Mouse (Mus musculus): Measurements from ENCODE around the gene Scnm1. TPM values are rescaled to one million over a fixed set of nuclear protein-coding genes. Genes with fewer than 3 reads are reported as not detected.
A peak's percentile ranks its signal among the peaks of the same experiment; 100 is the strongest.
"Not testable (repeated sequence)": the region's sequence is repeated elsewhere in the genome, so short reads cannot be mapped to it uniquely, and the experiment has no call there.

Scnm1 gene
- polyA plus RNA-seq, 1 experiment from 2014 or later = 52.7 TPM

- Histone ChIP-seq H3K9me3 (replicated peaks) (no peaks in the 10 kb centered on the region), H3K4me2 (no peak overlapping the region), H3K36me3 (no peaks in the 10 kb centered on the region), H3K27ac (ENCODE audit: poor library complexity, severe bottlenecking) (no peak overlapping the region), H3K4me1 (replicated peaks) (no peaks in the 10 kb centered on the region), H3K9ac (no peak overlapping the region), H3K27me3 (replicated peaks) (no peaks in the 10 kb centered on the region), H3K4me3 (no peak overlapping the region)
- 61% methylated on average over 3 of the region's 3 CpGs for WGBS
- ATAC-seq (ENCODE audit: insufficient number of reproducible peaks, low FRiP score) = no peak
Observed at GRCm38 (mm10) chr3:95147924-95148323, 14.1 kb upstream of the Scnm1 start.

DNA sequence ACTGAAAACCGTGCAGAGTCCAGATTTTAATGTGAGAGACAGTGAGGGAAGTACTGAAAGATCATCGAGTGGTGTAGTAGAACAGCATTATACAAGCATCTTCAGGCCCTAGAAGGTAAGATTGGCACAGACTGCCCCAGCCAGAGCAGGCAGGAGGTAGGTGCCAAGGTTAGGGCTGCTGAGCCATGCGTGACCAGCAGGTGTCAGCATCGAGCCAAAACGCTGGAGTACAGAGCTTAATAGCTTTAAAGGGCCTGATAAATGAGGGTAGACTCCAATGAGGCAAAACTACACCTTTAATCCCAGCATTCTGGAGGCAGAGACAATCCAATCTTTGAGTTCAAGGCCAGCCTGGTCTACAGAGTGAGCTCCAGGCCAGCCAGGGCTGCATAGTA lies 8.8 kb upstream of the Scnm1 start:
- Histone ChIP-seq H3K9me3 (replicated peaks) (no peaks in the 10 kb centered on the region; the same call in 1 of the 2 replicates), H3K36me3 (0 out of 2 replicates have a peak, but pooled peaks cover 8% of the 10 kb centered on the region), H3K4me2 (no peak overlapping the region), H3K4me1 (replicated peaks) (no peaks in the 10 kb centered on the region), H3K27ac (ENCODE audit: poor library complexity, severe bottlenecking) (no peak overlapping the region), H3K27me3 (replicated peaks) (no peaks in the 10 kb centered on the region), H3K4me3 (no peak overlapping the region), H3K9ac (no peak overlapping the region)
- WGBS = 8% methylated on average over 5 of the region's 5 CpGs
- 0 out of 2 replicates have a peak, but pooled peaks have one; percentile 29 for ATAC-seq (ENCODE audit: insufficient number of reproducible peaks, low FRiP score)

DNA sequence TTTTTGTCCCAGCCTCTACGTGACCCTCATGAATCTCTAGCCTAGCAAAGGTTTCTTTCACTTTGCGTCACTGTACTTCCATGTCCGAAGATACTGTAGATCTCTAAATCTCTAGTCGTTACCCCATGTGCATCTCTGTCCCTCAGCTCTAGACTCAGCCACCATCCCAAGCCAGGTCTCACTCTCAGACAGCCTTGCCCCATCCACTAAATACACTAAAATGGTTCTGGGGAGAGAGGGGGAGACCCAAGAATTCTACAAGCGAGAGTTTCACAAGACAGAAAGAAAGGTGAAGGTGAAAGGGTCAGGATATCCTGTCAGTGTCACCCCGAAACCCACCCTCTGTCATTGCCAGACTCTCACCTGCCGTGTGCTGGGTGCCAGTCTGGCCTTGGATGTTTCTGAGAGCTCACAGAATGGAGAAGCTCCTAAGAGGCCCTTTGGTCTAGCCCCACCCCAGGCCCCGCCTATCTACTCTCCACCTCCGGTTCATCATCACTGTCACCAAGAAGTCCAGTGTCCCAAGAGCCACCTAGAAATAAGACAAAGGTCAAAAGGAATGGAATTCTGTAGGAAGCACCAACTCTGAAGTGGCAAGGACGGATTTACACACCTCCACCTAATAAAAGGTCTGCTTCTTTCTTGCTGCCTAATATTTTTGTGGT lies 8.3 kb upstream of the Scnm1 start, which contains the start of gene Tnfaip8l2:
Tnfaip8l2 (minus strand) TSS at position 409 of the 665 bp plus-strand sequence.
- Histone ChIP-seq H3K9me3 (replicated peaks) (no peaks in the 10 kb centered on the region; the same call in 1 of the 2 replicates), H3K4me3 (no peak within 1 kb of the TSS), H3K4me1 (replicated peaks) (no peaks in the 10 kb centered on the region), H3K27ac (ENCODE audit: poor library complexity, severe bottlenecking) (no peak within 1 kb of the TSS), H3K9ac (no peak within 1 kb of the TSS), H3K36me3 (0 out of 2 replicates have a peak, but pooled peaks cover 8% of the 10 kb centered on the region), H3K27me3 (replicated peaks) (no peaks in the 10 kb centered on the region), H3K4me2 (no peak within 1 kb of the TSS)
- no peak for ATAC-seq (ENCODE audit: insufficient number of reproducible peaks, low FRiP score)
- 78% methylated on average over 10 of the region's 10 CpGs for WGBS

DNA sequence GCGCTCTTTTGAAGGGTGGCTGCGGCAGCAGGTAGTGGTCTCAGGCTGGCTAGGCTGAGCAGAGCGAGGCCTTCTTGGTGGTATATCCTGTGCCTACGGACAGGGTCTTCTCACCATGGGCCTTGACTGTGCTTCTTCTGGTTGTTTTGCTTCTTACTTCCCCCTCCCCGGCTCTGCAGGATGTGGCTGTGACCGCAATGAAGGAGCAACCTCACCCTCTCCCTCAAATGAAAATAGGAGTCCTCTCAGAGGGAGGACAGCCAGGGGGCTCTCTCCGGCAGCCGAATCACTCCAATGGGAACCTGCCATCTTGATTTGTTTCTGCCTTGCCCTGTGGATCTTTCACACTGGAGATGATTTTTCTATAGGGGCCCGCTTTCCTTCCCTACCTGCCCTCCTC lies 7.7 kb upstream of the Scnm1 start:
- WGBS = 91% methylated on average over 9 of the region's 9 CpGs
- Histone ChIP-seq H3K36me3 (0 out of 2 replicates have a peak, but pooled peaks cover 8% of the 10 kb centered on the region), H3K27me3 (replicated peaks) (no peaks in the 10 kb centered on the region), H3K9ac (no peak overlapping the region), H3K4me1 (replicated peaks) (no peaks in the 10 kb centered on the region), H3K27ac (ENCODE audit: poor library complexity, severe bottlenecking) (no peak overlapping the region), H3K4me3 (no peak overlapping the region), H3K9me3 (replicated peaks) (no peaks in the 10 kb centered on the region; the same call in 1 of the 2 replicates), H3K4me2 (no peak overlapping the region)
- ATAC-seq (ENCODE audit: insufficient number of reproducible peaks, low FRiP score) = no peak

GRCm38 (mm10) chr3:95140795-95141194 lies 7.0 kb upstream of the Scnm1 start:
- H3K36me3 ChIP-seq = 0 out of 2 replicates have a peak, but pooled peaks cover 8% of the 10 kb centered on the region
- H3K27ac ChIP-seq (ENCODE audit: poor library complexity, severe bottlenecking) = no peak overlapping the region
- ATAC-seq (ENCODE audit: insufficient number of reproducible peaks, low FRiP score) = no peak
- peak overlapping the region; percentile 42; the same call in 1 of the 2 replicates for H3K4me2 ChIP-seq
- H3K4me3 ChIP-seq = no peak overlapping the region
- H3K4me1 ChIP-seq (replicated peaks) = peaks cover 3% of the 10 kb centered on the region
- no peak overlapping the region for H3K9ac ChIP-seq
- WGBS = 80% methylated on average over 6 of the region's 6 CpGs
- no peaks in the 10 kb centered on the region for H3K27me3 ChIP-seq (replicated peaks)
- no peaks in the 10 kb centered on the region; the same call in 1 of the 2 replicates for H3K9me3 ChIP-seq (replicated peaks)

GRCm38 (mm10) chr3:95140289-95140595 lies 6.4 kb upstream of the Scnm1 start:
- no peaks in the 10 kb centered on the region; the same call in 1 of the 2 replicates for H3K9me3 ChIP-seq (replicated peaks)
- ATAC-seq (ENCODE audit: insufficient number of reproducible peaks, low FRiP score) = no peak
- H3K9ac ChIP-seq = no peak overlapping the region; the same call in 1 of the 2 replicates
- H3K4me2 ChIP-seq = peak overlapping the region; percentile 42
- H3K4me1 ChIP-seq (replicated peaks) = peaks cover 9% of the 10 kb centered on the region
- H3K4me3 ChIP-seq = no peak overlapping the region
- H3K27ac ChIP-seq (ENCODE audit: poor library complexity, severe bottlenecking) = no peak overlapping the region
- H3K27me3 ChIP-seq (replicated peaks) = no peaks in the 10 kb centered on the region
- H3K36me3 ChIP-seq = 0 out of 2 replicates have a peak, but pooled peaks cover 8% of the 10 kb centered on the region
- 43% methylated on average over 18 of the region's 18 CpGs for WGBS

- Histone ChIP-seq H3K36me3 (0 out of 2 replicates have a peak, but pooled peaks cover 8% of the 10 kb centered on the region), H3K27ac (ENCODE audit: poor library complexity, severe bottlenecking) (no peak overlapping the region), H3K9ac (no peak overlapping the region; the same call in 1 of the 2 replicates), H3K4me2 (peak overlapping the region; percentile 42), H3K27me3 (replicated peaks) (no peaks in the 10 kb centered on the region), H3K9me3 (replicated peaks) (no peaks in the 10 kb centered on the region; the same call in 1 of the 2 replicates), H3K4me1 (replicated peaks) (peaks cover 14% of the 10 kb centered on the region), H3K4me3 (no peak overlapping the region)
- 56% methylated on average over 25 of the region's 25 CpGs for WGBS
- no peak for ATAC-seq (ENCODE audit: insufficient number of reproducible peaks, low FRiP score)
Observed at GRCm38 (mm10) chr3:95139586-95140288, 5.9 kb upstream of the Scnm1 start.

GRCm38 (mm10) chr3:95136336-95136735 lies 2.5 kb upstream of the Scnm1 start:
- peaks cover 19% of the 10 kb centered on the region for H3K4me1 ChIP-seq (replicated peaks)
- no peak overlapping the region for H3K27ac ChIP-seq (ENCODE audit: poor library complexity, severe bottlenecking)
- no peak overlapping the region for H3K4me2 ChIP-seq
- no peak overlapping the region for H3K4me3 ChIP-seq
- WGBS = 85% methylated on average over 3 of the region's 3 CpGs
- no peaks in the 10 kb centered on the region for H3K27me3 ChIP-seq (replicated peaks)
- H3K36me3 ChIP-seq = peaks cover 16% of the 10 kb centered on the region
- H3K9ac ChIP-seq = no peak overlapping the region
- no peaks in the 10 kb centered on the region; the same call in 1 of the 2 replicates for H3K9me3 ChIP-seq (replicated peaks)
- ATAC-seq (ENCODE audit: insufficient number of reproducible peaks, low FRiP score) = no peak

DNA sequence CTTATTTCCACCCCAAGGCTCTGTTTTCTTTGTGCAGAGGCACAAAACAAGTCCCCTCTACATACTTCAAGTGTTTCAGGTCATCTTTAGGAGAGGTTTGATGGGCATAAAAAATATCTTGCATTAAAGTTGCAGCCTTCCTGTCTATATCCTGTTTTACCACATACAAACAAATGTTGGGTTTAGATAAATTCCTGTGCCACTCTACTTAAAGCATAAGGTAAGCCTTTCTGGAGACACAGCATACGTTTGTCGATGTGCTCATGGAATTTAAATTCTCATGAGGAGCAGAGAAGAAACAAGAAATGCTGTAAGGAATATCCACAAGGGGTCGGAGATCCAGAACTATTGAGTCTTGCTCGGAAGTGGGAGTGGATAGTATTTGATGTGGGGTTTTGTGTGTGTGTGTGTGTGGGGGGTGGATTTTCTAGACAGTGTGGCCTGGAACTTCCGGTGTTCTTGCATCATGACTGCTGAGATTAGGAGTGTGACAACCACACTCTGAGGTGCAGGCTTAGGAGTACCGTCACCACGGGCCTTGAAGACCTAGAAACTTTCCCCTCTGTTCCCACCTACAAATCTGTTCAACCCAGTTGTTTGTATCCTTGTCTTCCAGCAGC lies 1.7 kb upstream of the Scnm1 start:
- Histone ChIP-seq H3K36me3 (peaks cover 15% of the 10 kb centered on the region), H3K4me3 (peak overlapping the region; percentile 46), H3K4me1 (replicated peaks) (peaks cover 19% of the 10 kb centered on the region), H3K27ac (ENCODE audit: poor library complexity, severe bottlenecking) (no peak overlapping the region), H3K9me3 (replicated peaks) (no peaks in the 10 kb centered on the region), H3K9ac (no peak overlapping the region), H3K27me3 (replicated peaks) (no peaks in the 10 kb centered on the region), H3K4me2 (peak overlapping the region; percentile 69)
- WGBS = 77% methylated on average over 7 of the region's 7 CpGs
- no peak for ATAC-seq (ENCODE audit: insufficient number of reproducible peaks, low FRiP score)

GRCm38 (mm10) chr3:95135023-95135422 lies 1.2 kb upstream of the Scnm1 start:
- Histone ChIP-seq H3K27me3 (replicated peaks) (no peaks in the 10 kb centered on the region), H3K4me2 (peak overlapping the region; percentile 69), H3K27ac (ENCODE audit: poor library complexity, severe bottlenecking) (no peak overlapping the region; the same call in 1 of the 2 replicates), H3K4me3 (peak overlapping the region; percentile 46), H3K9me3 (replicated peaks) (no peaks in the 10 kb centered on the region), H3K36me3 (peaks cover 18% of the 10 kb centered on the region), H3K4me1 (replicated peaks) (peaks cover 19% of the 10 kb centered on the region), H3K9ac (no peak overlapping the region; the same call in 1 of the 2 replicates)
- 17% methylated on average over 6 of the region's 6 CpGs for WGBS
- ATAC-seq (ENCODE audit: insufficient number of reproducible peaks, low FRiP score) = 0 out of 2 replicates have a peak, but pooled peaks have one; percentile 29

DNA sequence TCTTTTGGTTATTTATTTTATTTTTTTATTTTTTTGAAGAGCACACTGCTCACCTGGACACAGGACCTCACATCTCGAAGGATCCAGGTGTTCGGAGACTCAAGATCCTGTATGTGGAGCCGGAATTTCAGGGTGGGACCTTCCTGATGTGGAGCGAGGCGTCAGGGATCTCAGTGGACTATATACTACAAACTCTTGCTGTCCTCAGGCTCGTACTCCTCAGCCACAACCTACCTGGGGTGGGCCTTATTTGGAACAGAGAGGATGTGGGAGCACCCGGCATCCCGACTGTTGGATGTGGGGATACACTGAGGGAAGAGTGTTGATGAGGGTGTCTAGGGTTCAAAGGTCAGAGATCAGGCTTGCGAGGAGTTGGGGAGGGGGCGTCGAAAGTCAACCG lies 322 bp upstream of the Scnm1 start:
- Histone ChIP-seq H3K36me3 (peaks cover 25% of the 10 kb centered on the region), H3K4me1 (replicated peaks) (peaks cover 19% of the 10 kb centered on the region), H3K4me3 (peak overlapping the region; percentile 85)
- H3K4me2 ChIP-seq; H3K27ac ChIP-seq (ENCODE audit: poor library complexity, severe bottlenecking); H3K9me3 ChIP-seq (replicated peaks); H3K27me3 ChIP-seq (replicated peaks); H3K9ac ChIP-seq: not testable (repeated sequence)
- peak; percentile 40 for ATAC-seq (ENCODE audit: insufficient number of reproducible peaks, low FRiP score)
- WGBS = no CpG with 5 or more reads among the region's 12 CpGs

Data from heart, embryonic 12.5 days (tissue).